Mouse (Mus musculus): Measurements from ENCODE around the gene Mmp21.

DNA sequence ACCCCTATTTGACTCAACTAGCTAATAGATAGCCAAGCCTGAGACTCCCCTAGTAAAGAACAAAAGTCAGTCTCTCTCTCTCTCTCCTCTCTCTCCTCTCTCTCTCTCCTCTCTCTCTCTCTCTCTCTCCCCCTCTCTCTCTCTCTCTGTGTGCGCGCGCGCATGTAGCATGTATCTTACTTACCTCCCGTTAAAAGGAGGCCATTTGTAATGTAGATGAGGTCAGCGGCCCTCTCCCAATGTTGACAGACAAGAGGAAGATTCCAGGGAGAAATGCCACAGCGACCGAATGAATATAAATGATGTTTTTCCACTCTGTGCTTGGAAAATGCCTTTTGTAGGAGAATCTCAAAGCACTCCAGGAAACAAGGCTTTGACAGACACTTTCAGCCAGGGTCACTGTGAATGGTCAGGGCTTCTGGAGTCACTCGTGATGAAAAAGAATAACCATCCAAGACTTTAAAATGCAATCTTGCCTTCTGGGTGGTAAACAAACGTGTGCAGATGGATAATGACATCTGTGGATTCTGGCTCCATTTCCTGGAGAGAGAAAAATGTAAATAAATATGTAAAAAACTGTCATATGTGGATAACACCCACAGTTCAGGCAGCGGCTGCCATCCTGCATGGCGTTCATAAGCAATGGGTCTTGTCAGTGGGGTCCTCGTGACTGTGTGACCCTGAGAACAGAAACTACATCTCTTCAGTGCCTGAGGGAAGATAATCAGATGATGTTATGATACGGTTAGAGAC lies 52.5 kb downstream of the Mmp21 start:
- TF ChIP-seq CTCF (IDR thresholded peaks at IDR 0.05; ENCODE audit: low read depth) (no peak), EP300 (IDR thresholded peaks at IDR 0.05; ENCODE audit: low read depth) (no peak)

Data from liver, postnatal 0 days (tissue).